Mouse (Mus musculus) right cerebral cortex, adult 18-20 months (tissue): ENCODE data around the gene Spryd3.
"Not testable (repeated sequence)": the region's sequence is repeated elsewhere in the genome, so short reads cannot be mapped to it uniquely, and the experiment has no call there.

Experiments
- DNase-seq: peaks from one replicate; pipeline ENCODE4 v3.0.0; 2022; ENCODE audit warnings: mixed read lengths

Spryd3 gene

DNA sequence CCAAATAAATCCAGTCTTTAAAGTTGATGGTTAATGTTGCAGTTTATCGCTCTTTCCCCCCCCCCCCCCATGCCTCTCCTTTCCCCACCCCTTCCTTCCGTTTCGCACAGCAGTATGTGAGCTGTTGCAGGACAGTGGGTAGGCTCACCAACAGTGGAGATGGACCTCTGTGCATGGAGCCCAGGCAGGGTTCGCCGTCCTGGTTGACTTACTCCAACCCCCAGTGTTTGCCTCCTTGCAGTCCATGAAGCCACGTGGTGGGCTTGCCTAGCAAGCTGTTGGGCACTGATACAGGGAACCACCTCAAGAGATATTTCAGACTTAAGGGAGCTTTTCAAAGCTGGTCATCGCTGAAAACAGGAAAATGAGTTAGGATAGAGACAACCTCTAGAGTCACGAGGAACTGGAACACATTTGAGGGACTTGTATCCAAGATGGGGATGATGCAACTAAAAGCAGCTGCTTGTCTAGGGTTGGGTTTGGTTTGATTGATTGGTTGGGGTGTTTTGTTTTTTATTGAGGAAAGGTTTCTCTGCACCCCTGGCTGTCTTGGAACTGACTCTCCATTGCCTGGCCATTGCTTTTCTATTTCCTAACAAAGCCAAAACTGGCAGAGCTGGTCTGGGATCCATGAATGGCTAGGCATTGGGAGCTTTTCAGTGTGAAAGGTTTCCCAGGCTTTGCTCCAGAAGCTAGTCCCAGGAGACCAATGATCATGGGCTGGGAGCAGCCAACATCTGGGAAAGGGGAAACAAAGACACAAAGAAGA is 38.7 kb downstream of the Spryd3 start:
- no peak for DNase-seq

DNA sequence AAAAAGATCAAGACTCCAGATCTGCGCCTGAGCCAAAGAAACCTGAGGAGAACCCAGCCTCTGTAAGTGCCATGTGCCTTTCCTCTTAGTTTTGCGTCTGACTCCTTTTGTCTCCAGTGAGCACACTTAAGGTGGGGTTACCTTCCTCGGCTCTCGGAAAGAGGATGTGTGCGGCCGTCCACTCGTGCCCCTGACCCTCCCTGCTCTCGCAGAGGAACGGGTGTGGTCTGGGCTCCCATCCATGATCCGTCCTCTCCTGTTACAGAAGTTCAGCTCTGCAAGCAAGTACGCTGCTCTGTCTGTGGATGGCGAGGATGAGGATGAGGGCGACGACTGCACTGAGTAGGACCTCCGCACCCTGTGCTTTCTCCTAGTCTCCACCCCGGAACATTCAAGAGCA is 41.0 kb downstream of the Spryd3 start:
- DNase-seq, result no peak

DNA sequence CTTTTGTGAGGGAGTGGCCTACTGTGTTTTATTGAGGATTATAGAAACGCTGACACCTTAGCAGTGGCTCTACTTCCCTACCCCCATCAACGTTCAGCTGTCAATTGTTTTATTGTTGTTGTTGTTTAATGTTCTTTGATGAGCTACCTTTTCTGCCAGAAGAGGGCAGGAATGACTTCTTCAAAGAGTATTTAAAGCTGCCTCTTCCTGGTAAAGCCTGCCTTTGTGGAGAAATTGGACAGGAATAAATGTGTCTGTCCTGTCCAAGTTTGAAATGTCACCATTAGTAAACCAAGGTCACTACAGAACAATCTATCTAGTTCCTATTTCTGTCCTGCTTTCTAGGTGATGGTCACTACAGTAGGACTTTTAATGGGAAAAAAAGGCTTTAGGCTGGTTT is 41.9 kb downstream of the Spryd3 start:
- no peak for DNase-seq

DNA sequence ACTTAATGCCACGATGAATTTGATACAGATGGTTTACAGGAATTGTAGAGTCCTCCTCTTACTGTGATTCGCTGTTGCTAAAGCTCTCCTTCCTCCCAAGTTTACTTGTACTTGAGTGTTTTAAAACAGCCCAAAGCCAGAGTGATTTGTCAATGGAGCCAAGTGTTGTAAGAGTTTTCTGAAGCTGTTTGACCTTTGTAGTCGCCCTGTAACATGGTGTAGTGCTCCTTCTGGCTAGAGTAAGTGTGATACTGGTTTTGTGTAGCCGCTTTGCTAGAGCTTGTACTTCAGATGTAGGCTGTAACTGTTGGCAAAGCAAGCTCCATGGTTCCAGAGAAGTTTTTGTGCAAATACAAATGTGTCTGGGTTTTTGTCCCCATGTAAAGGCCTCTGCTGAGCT is 43.8 kb downstream of the Spryd3 start:
- DNase-seq, result no peak

DNA sequence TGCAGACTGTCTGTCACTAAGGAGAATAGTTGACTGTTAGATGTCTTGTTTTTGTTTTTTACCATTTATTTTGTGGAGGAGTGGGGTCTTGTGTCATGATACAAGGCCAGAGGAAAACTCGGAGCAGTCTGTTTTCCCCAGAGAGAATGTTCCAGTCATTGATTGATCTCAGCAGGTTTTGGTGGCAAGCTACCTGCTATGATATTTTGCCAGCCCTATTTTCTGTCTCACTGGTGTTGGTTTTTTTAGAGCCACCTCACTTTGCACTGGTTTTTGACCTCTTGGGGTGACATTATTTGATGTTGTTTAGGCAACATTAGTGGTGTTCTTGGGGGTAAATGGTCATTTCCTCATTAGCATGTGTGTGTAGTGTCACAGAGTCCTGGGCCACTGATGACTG is 44.3 kb downstream of the Spryd3 start:
- no peak for DNase-seq

DNA sequence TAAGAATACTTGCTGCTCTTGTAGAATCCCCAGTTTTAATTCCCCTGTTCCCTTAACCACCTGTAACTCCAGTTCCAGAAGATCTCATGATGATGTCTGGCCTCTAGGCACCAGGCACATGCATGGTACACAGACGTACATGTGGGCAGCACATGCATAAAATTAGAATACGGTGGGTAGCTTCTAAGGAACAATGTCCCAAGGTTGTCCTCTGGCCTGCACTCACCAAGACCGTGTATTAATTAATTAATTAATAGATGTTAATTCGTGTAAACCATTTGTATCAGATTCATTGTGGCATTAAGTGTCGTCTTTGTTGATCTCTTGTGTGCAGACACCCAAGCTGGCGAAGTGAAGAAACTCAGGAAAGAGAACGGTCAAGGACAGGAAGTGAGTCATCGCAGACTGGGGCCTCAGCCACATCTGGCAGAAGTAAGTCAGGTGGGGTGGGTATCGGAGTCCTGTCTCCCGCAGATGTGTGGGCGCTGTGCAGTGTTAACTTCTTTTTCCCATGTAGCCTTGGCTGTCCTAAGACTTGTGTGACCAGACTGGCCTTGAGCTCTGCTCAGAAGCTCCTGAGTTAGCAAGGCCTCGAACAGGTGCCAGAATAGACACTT is 44.9 kb downstream of the Spryd3 start:
- no peak for DNase-seq

DNA sequence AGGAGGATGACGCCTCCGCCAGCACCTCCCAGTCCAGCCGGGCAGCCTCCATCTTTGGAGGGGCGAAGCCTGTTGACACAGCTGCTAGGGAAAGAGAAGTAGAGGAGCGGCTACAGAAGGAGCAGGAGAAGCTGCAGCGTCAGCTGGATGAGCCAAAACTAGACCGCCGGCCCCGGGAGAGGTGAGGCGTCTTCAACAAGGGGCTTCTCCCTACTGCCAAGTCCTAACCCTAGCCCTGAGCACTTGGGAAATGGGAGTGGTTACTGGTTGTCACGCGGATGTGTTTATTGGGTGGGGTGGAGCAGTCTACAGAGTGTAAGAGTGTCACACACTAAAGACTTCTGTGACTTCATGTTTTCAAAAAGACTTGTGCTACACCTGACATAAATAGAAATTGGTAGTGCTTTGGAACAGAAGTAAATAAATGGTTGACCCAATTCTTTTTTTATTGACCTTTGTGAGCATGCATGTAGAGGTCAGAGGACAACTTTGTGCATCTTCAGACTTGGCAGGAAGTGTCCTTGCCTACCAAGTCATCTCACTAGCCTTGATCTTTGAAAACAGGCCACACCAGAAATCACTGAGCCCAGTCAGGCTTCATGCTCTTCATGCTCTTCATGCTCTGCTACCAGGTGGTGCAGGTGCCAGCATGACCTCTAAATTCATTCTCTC is 46.0 kb downstream of the Spryd3 start:
- DNase-seq, result no peak

DNA sequence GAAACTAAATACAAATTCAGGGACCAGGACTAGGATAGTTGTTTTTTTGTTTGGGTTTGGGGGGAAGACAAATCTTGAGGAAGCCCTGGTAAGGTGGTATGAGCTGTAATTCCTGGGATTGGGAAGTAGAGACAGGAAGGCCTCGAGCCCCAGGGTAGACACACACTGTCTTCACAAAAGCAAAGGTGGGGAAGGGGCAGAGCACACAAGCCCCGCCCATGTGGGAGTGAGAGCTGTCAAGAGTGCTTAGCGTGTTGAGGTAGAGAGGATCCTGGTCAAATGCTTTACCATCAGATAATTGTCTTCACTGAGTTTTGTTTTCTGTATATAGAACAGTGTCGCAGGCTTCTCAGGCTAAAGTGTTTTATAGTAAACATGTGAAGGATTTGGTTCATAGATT is 53.0 kb downstream of the Spryd3 start:
- no peak for DNase-seq

DNA sequence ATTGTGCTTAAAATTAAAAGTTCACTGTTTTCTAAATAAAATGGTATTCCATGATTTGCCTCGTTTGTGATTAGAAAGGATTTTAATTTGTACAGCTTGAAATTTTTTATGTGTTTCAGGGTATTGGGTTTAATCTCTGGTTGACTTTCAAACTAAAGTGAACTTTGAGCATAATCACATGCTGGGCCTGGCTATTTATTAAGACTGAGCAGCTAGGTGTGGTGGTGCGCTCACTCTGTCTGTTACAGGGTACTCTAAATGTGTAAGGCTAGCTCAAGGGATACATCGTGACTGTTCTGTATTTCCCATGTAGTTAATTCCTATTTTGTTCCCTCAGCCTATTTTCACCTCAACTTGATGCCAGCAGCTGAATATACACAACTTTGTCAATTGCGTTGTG is 53.9 kb downstream of the Spryd3 start:
- no peak for DNase-seq

DNA sequence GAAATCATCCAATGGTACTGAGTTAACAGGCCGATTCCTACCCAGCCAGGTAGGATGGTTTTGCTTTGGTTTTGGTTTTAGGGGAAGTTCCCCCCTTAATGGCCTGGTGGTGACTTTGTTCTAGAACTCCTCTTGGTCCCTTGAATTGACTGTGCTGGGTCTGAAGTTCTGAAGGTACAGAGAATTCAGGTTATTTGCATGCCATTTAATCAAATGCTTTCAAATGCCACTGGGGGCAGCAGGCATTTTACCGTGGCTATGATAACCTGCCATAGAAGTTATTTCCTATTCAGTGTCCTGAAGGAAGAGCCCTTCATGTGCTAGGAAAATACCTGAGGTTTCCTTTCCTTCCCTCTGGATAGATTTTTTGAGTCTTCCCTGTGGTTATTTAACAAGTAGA is 55.6 kb downstream of the Spryd3 start:
- DNase-seq, result no peak

DNA sequence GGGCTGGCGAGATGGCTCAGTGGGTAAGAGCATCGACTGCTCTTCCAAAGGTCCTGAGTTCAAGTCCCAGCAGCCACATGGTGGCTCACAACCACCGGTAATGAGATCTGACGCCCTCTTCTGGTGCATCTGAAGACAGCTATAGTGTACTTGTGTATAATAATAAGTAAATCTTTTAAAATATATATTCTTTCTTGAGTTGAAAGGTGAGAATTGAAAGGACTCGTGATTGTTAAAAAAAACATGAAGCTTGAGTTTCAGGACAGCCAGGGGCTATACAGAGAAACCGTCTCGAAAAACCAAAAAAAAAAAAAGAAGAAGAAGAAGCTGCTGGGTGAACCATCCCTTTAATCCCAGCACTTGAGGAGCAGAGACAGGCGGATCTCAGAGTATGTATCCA is 56.1 kb downstream of the Spryd3 start:
- DNase-seq, result not testable (repeated sequence)

DNA sequence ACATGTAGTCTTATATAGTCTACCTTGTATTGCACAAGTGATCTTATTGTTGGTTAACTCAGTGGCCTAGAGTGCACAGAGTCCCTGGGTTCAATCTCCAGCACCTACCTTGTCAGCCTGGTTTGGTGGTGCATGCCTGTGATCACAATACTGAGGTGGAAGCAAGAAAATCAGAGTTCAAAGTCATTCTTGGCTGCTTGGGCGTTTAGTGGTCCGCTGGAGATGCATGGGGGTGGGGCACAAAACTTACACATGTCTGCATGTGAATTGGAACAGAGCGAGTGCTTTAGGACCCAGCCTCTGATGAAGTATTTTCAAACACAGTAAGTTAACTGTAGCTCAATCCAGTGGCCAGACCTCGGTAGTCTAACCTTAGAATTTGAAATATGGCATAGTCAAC is 56.8 kb downstream of the Spryd3 start:
- DNase-seq, result no peak

DNA sequence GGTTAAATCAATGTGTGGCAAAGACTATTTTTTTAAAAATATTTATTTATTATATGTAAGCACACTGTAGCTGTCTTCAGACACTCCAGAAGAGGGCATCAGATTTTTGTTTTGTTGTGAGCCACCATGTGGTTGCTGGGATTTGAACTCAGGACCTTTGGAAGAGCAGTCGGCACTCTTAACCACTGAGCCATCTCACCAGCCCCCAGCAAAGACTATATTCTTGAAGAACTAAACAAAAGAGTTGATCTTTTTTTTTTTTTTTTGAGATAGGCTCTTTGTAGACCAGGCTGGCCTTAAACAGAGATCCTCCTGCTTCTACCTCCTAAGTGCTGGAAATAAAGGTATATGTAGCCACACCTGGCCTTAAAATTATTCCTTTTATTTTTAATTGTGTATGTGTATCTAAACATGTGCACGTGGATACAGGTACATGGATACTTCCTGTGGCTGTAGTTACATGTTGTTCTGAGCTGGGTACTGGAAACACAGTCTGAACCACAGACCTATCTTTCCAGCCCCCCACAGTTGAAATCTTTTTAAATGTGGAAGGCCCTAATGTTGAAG is 58.8 kb downstream of the Spryd3 start:
- DNase-seq, result no peak

DNA sequence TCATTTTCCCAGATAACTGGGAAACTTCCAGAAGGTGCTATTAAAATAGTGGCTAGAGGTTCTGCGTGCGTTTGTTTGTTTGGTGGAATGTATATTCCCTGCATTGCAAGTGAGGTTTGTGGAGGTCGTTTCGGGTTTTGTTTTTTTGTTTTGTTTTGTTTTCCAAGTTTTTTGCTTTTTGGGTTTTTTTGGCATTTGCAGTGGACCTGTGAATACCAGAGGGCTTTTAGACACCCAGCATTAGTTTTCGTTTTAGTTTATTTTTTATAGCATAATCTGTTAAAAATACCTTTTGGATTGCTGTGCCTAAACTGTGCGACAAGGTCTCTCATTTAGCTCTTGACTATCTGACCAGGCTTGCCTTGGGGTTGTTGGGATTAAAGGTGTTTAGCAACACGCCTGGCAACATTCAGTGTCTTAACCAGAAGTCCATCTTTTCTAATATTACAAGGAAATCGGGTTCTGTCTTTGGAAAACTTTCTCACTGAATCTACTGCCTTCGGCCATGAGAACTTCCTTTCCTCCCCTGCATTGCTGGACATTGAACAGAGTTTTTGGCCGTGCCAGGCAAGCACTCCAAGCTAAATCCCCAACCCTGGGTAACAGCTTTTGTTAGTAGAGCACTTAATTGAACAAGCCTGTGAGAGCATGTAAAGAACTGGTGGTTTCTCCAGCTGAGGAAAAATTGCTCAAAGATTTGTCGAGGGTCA is 61.0 kb downstream of the Spryd3 start:
- DNase-seq, result no peak

DNA sequence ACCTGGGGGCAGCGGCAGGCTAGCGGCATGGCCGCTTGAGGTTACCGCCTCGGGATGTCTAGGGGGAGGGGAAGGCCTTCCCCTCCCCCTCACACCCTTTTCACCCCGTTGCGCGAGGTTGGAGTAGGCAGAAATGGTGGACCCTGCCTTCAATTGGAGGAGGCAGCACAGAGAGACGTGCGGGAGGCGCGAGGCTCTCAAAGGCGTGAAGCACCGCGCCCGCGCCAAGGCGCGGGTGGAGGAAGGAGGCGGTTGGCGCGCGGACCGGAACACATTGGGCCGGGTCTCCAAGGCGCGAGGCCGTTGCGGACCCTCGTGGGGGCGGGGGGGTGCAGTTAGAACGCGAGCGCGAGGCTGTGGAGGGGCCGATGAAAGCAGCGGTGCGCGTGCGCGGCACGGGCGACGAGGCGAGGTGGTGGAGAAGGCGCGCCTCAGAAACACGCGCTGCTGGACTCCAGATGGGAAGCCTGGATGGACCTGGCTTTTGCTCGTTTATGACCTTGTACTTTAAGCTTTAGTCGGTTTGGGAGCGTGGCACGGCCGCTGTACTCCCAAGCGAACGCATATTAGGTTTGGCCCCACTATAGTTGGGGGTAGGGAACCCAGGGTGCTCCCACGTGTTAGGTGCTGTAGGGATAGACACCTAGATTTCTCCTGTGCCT is 61.8 kb downstream of the Spryd3 start:
- peak; percentile 53 for DNase-seq

DNA sequence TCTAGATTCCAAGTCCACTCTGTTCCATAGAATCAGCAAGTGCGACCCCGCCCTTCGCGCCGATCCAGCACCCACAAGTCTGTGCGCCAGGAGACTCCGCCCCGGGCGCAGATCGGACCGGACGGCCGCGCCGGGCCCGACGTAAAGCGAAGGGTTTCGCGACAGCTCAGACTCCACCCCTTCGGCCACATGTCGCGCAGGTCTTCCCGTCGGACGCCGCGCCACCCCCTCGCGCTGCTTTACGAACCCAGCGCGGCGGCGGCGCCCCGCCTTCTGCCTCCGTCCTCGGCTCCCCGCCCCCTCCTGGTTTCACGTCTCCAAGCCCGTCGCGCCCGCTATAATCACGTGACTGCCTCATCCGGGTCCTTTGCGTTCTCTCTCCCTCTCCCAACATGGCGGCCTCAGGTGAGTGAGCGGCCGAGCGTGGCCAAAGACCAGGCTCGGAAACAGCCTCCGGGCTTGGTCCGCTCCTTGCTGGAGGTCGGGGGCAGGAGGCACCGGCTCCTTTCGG is 62.4 kb downstream of the Spryd3 start, which contains the start of gene Eif4b:
Gene Eif4b (plus strand): TSS at position 215 of the 511 bp plus-strand sequence.
- DNase-seq, result peak; percentile 99

DNA sequence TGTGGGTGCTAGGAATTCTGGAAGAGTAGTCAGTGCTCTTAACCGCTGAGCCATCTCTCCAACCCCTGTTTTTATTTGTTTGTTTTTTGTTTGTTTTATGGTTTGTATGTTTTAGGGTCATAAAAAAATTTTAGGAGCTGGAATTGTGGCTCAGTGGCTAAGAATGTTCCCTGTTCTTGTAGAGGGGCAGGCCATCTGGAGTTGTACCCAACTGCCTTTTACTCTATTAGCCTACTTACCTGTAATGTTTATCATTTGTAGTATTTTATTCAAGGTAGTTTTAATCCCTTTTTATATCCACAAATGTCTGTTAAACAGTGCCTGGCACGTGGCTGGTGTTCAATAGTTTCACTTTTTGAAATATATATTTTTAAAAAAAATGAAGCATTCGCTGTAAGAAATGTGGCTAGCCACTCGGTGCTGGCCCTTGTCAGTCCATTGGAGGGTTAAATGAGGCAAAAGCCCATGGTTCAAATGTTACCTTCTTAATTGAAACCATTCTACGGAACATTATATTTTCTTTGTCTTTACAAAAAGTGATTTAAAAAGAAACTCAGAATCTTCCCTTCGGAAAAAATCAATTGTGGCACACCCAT is 63.0 kb downstream of the Spryd3 start:
- DNase-seq, result no peak

DNA sequence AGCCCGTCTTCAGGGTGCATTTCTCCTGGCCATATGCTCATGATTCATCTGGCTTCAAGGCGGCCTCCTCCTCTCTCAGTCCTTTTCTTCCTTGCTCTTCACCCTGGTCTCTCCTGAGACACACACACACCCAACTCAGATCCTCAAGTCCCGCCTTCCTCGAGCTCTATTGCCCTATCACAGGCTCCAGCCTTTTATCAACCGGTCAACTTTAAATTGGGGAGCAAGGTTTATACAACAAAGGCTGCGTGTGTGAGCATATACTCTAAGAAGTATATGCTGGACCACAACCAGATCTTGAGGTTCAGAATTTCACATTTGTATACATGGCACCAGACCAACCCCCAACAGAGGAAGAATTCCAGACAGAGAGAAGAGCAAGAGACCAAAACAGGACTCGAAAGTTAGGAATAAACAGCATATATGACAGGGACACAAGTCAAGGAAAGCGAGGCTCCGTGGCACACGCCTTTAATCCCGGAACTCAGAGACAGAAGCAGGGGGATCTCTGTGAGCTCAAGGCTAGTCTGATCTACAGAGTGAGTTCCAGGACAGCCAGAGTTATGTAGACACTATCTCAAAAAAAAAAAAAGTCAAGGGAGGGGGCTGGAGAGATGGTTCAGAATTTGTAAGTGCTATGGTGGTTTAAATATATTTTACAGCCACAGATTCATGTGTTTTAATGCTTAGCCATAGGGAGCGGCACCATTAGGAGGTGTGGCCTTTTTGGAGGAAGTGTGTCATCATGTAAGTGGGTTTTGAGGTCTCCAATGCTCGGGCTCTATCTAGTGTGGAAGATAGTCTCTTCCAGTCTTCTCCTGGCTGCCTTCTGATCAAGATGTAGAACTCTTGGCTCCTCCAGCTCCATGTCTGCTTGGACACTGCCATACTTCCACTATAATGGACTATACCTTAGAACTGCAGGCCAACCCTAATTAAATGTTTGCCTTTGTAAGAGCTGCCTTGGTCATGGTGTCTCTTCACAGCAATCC is 65.3 kb downstream of the Spryd3 start:
- no peak for DNase-seq
